Comparison of ENCODE assay signal across 9 mouse cellular contexts in genomic region chr11:89921146-89921545, GRCm38 (mm10).
A peak's percentile ranks its signal among the peaks of the same experiment; 100 is the strongest.
DNase-seq lines count a peak whose midpoint lies in the region; ATAC-seq and TF ChIP-seq lines count a peak whose summit lies in the region.
"Had no signal": no experiment of that assay in that cellular context is flagged by ENCODE, and none has a peak within 500 bp of the region (broad histone marks: within the 10 kb centered on the region; RNA-seq: fewer than 3 reads in every experiment).

No protein-coding gene starts in this region.

- no peak overlapping the region for H3K27ac ChIP-seq in lung, embryonic 16.5 days (ENCODE audit: low read length)
- H3K27ac ChIP-seq: neural tube, embryonic 13.5 days had no signal

- H3K4me3 ChIP-seq in lung, embryonic 16.5 days (ENCODE audit: low read length), result no peak overlapping the region
- H3K4me3 ChIP-seq: neural tube, embryonic 13.5 days had no signal

- intact Hi-C loops in heart, postnatal 10 days (cut with DNase I), result loop anchor here (5.0 to 10.0 kb wide), 4 partner anchors 199 to 756 kb away; no protein-coding TSS in a partner anchor

- H3K9ac ChIP-seq in lung, embryonic 16.5 days (ENCODE audit: low read length), result no peak overlapping the region; the same call in 1 of the 2 replicates
- H3K9ac ChIP-seq: neural tube, embryonic 13.5 days had no signal

- no peaks in the 10 kb centered on the region for H3K36me3 ChIP-seq in lung, embryonic 16.5 days (ENCODE audit: control insufficient read depth, insufficient read depth, low read length)
- H3K36me3 ChIP-seq: neural tube, embryonic 13.5 days had no signal

- no peak for TF ChIP-seq POLR2A in brain, embryonic 14.5 days (IDR thresholded peaks at IDR 0.05; ENCODE audit: borderline replicate concordance, extremely low read depth, insufficient read depth, insufficient read length, poor library complexity, severe bottlenecking)

- WGBS in lung, embryonic 16.5 days, result 11% methylated on average over 6 of the region's 6 CpGs

- no peaks in the 10 kb centered on the region for H3K27me3 ChIP-seq in lung, embryonic 16.5 days (ENCODE audit: control insufficient read depth, insufficient read depth, low read depth, low read length)
- H3K27me3 ChIP-seq: neural tube, embryonic 13.5 days had no signal

- 0 out of 2 replicates have a peak overlapping the region, but pooled peaks have one; percentile 22 for H3K4me2 ChIP-seq in lung, embryonic 16.5 days (ENCODE audit: low read depth, low read length)
- H3K4me2 ChIP-seq: neural tube, embryonic 13.5 days had no signal

- TF ChIP-seq CTCF in brain, embryonic 14.5 days (IDR thresholded peaks at IDR 0.05; ENCODE audit: borderline replicate concordance, extremely low read depth, insufficient read depth, insufficient read length), result peak; percentile 64; the same call in 1 of the 2 replicates

- ATAC-seq in lung, embryonic 16.5 days (ENCODE audit: low read depth), result peak; percentile 86
- no peak for ATAC-seq in granulocyte monocyte progenitor cell, adult 5-6 weeks (replicated peaks; ENCODE audit: poor library complexity, severe bottlenecking)

- H3K4me1 ChIP-seq in lung, embryonic 16.5 days (replicated peaks; ENCODE audit: control insufficient read depth, insufficient read depth, low read length), result 0 out of 2 replicates have a peak, but pooled peaks cover 2% of the 10 kb centered on the region
- H3K4me1 ChIP-seq: neural tube, embryonic 13.5 days had no signal

- DNase-seq in heart, postnatal 10 days, result peak; percentile 38 to 52
- no peak for DNase-seq in heart, adult 8-10 months (ENCODE audit: low spot score)
- DNase-seq in brain, embryonic 14.5 days (ENCODE audit: low read depth), result peak; percentile 66
- DNase-seq in frontal cortex, postnatal 14 days (ENCODE audit: low spot score in 2 of 2), result peak; percentile 47 to 61
- peak; percentile 69 to 80 for DNase-seq in kidney, postnatal 4 days
- DNase-seq in testis, postnatal 14 days (ENCODE audit: low spot score), result peak; percentile 8

- no peaks in the 10 kb centered on the region for H3K9me3 ChIP-seq in lung, embryonic 16.5 days (ENCODE audit: control insufficient read depth, low read length)
- H3K9me3 ChIP-seq: neural tube, embryonic 13.5 days had no signal
